Mouse (Mus musculus) lung, postnatal 0 days (tissue): ENCODE results near the gene Tubb3. TPM values are rescaled to one million over a fixed set of nuclear protein-coding genes. Genes with fewer than 3 reads are reported as not detected.

Experiments used
- ATAC-seq: fragments of 200-750 bp; cut with Nextera tagmentation; 2 replicates; pipeline ENCODE4 v1.8.0; 2017; ENCODE audit warnings: moderate library complexity
- DNase-seq: peaks from one replicate; pipeline ENCODE4 v3.0.0-alpha.2; 2016; ENCODE audit warnings: low spot score
- H3K27ac ChIP-seq: fragments of 300-500 bp; sonication (generic); 2 replicates; pipeline ENCODE4 v1.5.1; 2014; ENCODE audit warnings: antibody characterized with exemption, mild to moderate bottlenecking, low read length, mixed read lengths
- H3K27me3 ChIP-seq: fragments of 300-500 bp; sonication (generic); replicated peaks from 2 replicates; pipeline ENCODE4 v1.6.1; 2014; ENCODE audit warnings: low read length, mixed read lengths; ENCODE audit not compliant: insufficient read depth
- H3K36me3 ChIP-seq: fragments of 300-500 bp; sonication (generic); 2 replicates; pipeline ENCODE4 v1.6.1; 2014; ENCODE audit warnings: low read length, mixed read lengths; ENCODE audit not compliant: insufficient read depth
- H3K4me1 ChIP-seq: fragments of 300-500 bp; sonication (generic); 2 replicates; pipeline ENCODE4 v1.6.1; 2014; ENCODE audit warnings: antibody characterized with exemption, low read depth, low read length, mixed read lengths; ENCODE audit not compliant: insufficient read depth
- H3K4me2 ChIP-seq: fragments of 300-500 bp; sonication (generic); replicated peaks from 2 replicates; pipeline ENCODE4 v1.6.1; 2014; ENCODE audit warnings: low read depth, mild to moderate bottlenecking, low read length, moderate library complexity, mixed read lengths
- H3K4me3 ChIP-seq: fragments of 300-500 bp; sonication (generic); 2 replicates; pipeline ENCODE4 v1.5.1; 2014; ENCODE audit warnings: low read depth, low read length
- H3K9ac ChIP-seq: fragments of 300-500 bp; sonication (generic); replicated peaks from 2 replicates; pipeline ENCODE4 v1.6.1; 2014; ENCODE audit warnings: low read depth, mild to moderate bottlenecking
- H3K9me3 ChIP-seq: fragments of 300-500 bp; sonication (generic); 2 replicates; pipeline ENCODE4 v1.6.1; 2016; ENCODE audit warnings: low read length, mixed read lengths
- CTCF ChIP-seq: IDR thresholded peaks from 2 replicates; pipeline ENCODE4 v1.5.1; 2016; ENCODE audit warnings: antibody characterized with exemption, mild to moderate bottlenecking
- EP300 ChIP-seq: IDR thresholded peaks from 2 replicates; pipeline ENCODE4 v1.6.1; 2016; ENCODE audit warnings: antibody characterized with exemption, mild to moderate bottlenecking, control low read depth
- WGBS: fragments of 180-500 bp; shearing (Covaris S2); extraction: QIAGEN DNeasy Blood & Tissue Kit; methylation state at CpG from one replicate; pipeline ENCODE4 v1.1.7; 2014; 5-methylcytosine and 5-hydroxymethylcytosine counted together
- polyA plus RNA-seq: library from polyadenylated mRNA; unstranded; fragments of >200 nt; fragmentation: Nextera tagmentation; extraction: Ambion mirVana; gene quantifications from 2 replicates; pipeline ENCODE4 v1.2.1, GENCODE M21; 2015

Gene Tubb3
- polyA plus RNA-seq, result 0.42 and 0.58 TPM in 2 replicates

- Histone ChIP-seq H3K4me2 (peak within 1 kb of the TSS; percentile 25; the same call in 1 of the 2 replicates), H3K9ac (no peak within 1 kb of the TSS), H3K27ac (no peak within 1 kb of the TSS), H3K9me3 (no peaks in the 10 kb centered on the region), H3K36me3 (no peaks in the 10 kb centered on the region), H3K27me3 (peaks cover 32% of the 10 kb centered on the region), H3K4me3 (no peak within 1 kb of the TSS; the same call in 1 of the 2 replicates), H3K4me1 (no peaks in the 10 kb centered on the region)
- TF ChIP-seq EP300 (no peak), CTCF (no peak)
- WGBS, result 0% methylated on average over 26 of the region's 29 CpGs
- DNase-seq (peak; percentile 26), ATAC-seq (peak; percentile 48)
Observed at GRCm38 (mm10) chr8:123411246-123411645, at the start of gene Tubb3. Gene Tubb3, plus strand, starts transcription at chr8:123411424.

- WGBS, result under 1% methylated on average over 61 of the region's 75 CpGs
- H3K4me1 ChIP-seq, result peaks cover 15% of the 10 kb centered on the region; the same call in 1 of the 2 replicates
- DNase-seq (peak; percentile 98), ATAC-seq (peak; percentile 95)
- TF ChIP-seq EP300 (peak; percentile 39), CTCF (peak; percentile 84)
- peak within 1 kb of the TSS; percentile 98 for H3K27ac ChIP-seq
- H3K9me3 ChIP-seq, result no peaks in the 10 kb centered on the region
- H3K9ac ChIP-seq, result peak within 1 kb of the TSS; percentile 94
- no peaks in the 10 kb centered on the region for H3K27me3 ChIP-seq
- H3K36me3 ChIP-seq, result 0 out of 2 replicates have a peak, but pooled peaks cover 3% of the 10 kb centered on the region
- peak within 1 kb of the TSS; percentile 89 for H3K4me2 ChIP-seq
- H3K4me3 ChIP-seq, result peak within 1 kb of the TSS; percentile 90
Observed at GRCm38 (mm10) chr8:123373403-123374238, 37.6 kb upstream of the Tubb3 start, which contains the start of gene Tcf25. Gene Tcf25, plus strand, starts transcription at chr8:123373753.

- peak; percentile 86 for ATAC-seq
- WGBS, result 3% methylated on average over 19 of the region's 20 CpGs
- H3K4me2 ChIP-seq, result peak overlapping the region; percentile 89
Observed at GRCm38 (mm10) chr8:123374239-123374578, 37.0 kb upstream of the Tubb3 start.

GRCm38 (mm10) chr8:123375701-123376100 is 35.5 kb upstream of the Tubb3 start:
- H3K4me3 ChIP-seq, result no peak overlapping the region
- no peak for ATAC-seq
- whole genome bisulfite sequencing, result 89% methylated on average over 10 of the region's 10 CpGs
- H3K9me3 ChIP-seq, result no peaks in the 10 kb centered on the region
- no peak overlapping the region for H3K9ac ChIP-seq
- peaks cover 15% of the 10 kb centered on the region; the same call in 1 of the 2 replicates for H3K4me1 ChIP-seq
- H3K36me3 ChIP-seq, result 0 out of 2 replicates have a peak, but pooled peaks cover 3% of the 10 kb centered on the region
- DNase-seq, result no peak
- H3K27ac ChIP-seq, result no peak overlapping the region
- no peaks in the 10 kb centered on the region for H3K27me3 ChIP-seq
- TF ChIP-seq CTCF, result no peak
- no peak for TF ChIP-seq EP300
- no peak overlapping the region for H3K4me2 ChIP-seq

More at GRCm38 (mm10) chr8:123374239-123374578, 37.0 kb upstream of the Tubb3 start:
- DNase-seq, result peak; percentile 96
- H3K4me3 ChIP-seq, result peak overlapping the region; percentile 90
- 0 out of 2 replicates have a peak, but pooled peaks cover 3% of the 10 kb centered on the region for H3K36me3 ChIP-seq
- H3K27ac ChIP-seq, result peak overlapping the region; percentile 98
- TF ChIP-seq CTCF, result no peak
- TF ChIP-seq EP300, result no peak
- peak overlapping the region; percentile 94 for H3K9ac ChIP-seq
- peaks cover 15% of the 10 kb centered on the region; the same call in 1 of the 2 replicates for H3K4me1 ChIP-seq
- no peaks in the 10 kb centered on the region for H3K27me3 ChIP-seq
- H3K9me3 ChIP-seq, result no peaks in the 10 kb centered on the region

GRCm38 (mm10) chr8:123376106-123376505 is 35.1 kb upstream of the Tubb3 start:
- Histone ChIP-seq H3K4me2 (no peak overlapping the region), H3K36me3 (0 out of 2 replicates have a peak, but pooled peaks cover 3% of the 10 kb centered on the region), H3K4me3 (no peak overlapping the region), H3K9ac (no peak overlapping the region), H3K27ac (no peak overlapping the region), H3K9me3 (no peaks in the 10 kb centered on the region), H3K27me3 (no peaks in the 10 kb centered on the region), H3K4me1 (peaks cover 15% of the 10 kb centered on the region; the same call in 1 of the 2 replicates)
- ATAC-seq (no peak), DNase-seq (no peak)
- TF ChIP-seq CTCF, result no peak
- no peak for TF ChIP-seq EP300
- WGBS, result 84% methylated on average over 8 of the region's 8 CpGs

- Histone ChIP-seq H3K27ac (no peak overlapping the region), H3K27me3 (no peaks in the 10 kb centered on the region), H3K4me3 (no peak overlapping the region), H3K4me2 (no peak overlapping the region), H3K4me1 (no peaks in the 10 kb centered on the region), H3K9ac (no peak overlapping the region), H3K9me3 (no peaks in the 10 kb centered on the region), H3K36me3 (peaks cover 34% of the 10 kb centered on the region)
- ATAC-seq (no peak), DNase-seq (no peak)
- no peak for TF ChIP-seq EP300
- no peak for TF ChIP-seq CTCF
- 91% methylated on average over 4 of the region's 4 CpGs for WGBS
Observed at GRCm38 (mm10) chr8:123381711-123382110, 29.5 kb upstream of the Tubb3 start.
